In the genomic region with DNA sequence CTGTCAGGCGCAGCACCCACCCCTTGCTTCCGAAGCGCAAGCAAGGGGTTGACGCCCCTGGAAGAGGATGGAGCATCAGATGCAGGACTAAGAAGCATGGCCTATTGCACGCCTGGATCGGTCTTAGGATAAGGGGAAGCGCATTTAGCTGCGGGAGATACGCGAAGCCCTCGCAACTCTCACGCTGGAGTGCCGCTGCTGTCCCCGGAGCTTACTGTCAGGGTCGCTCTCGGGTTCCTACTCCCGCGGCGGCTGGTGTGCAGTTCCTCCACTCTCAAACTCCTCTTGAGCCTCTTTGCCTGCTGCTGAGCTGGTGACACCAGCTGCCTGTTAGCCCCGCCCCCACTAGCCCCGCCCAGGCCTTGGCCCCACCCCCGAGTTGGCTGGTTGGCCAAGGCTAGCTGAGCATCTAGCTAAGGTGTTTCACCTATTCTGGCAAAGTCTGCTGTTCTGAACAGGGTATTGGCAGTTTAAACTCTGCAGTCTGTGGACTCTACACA, we compare ENCODE assay signal across 9 mouse cellular contexts. TPM values are rescaled to one million over a fixed set of nuclear protein-coding genes. Genes with fewer than 3 reads are reported as not detected.
A peak's percentile ranks its signal among the peaks of the same experiment; 100 is the strongest.
DNase-seq lines count a peak whose midpoint lies in the region; ATAC-seq lines count a peak whose summit lies in the region.
"Had no signal": no experiment of that assay in that cellular context is flagged by ENCODE, and none has a peak within 500 bp of the region (broad histone marks: within the 10 kb centered on the region; RNA-seq: fewer than 3 reads in every experiment).

No protein-coding gene starts in this region.

- DNase-seq in CD8-positive naive resting alpha-beta T cell, adult 2 months (ENCODE audit: low read depth in 2 of 2, low spot score in 2 of 2), result peak; percentile 76 to 86
- DNase-seq in c-Kit-positive CD71-negative TER-119-negative erythroid progenitor cells, embryonic 14.5 days (ENCODE audit: low read depth), result peak; percentile 45
- DNase-seq in fibroblast of lung, adult 2 months (ENCODE audit: low read depth), result peak; percentile 56
- peak; percentile 92 for DNase-seq in kidney, postnatal 14 days
- peak; percentile 63 to 85 for DNase-seq in natural killer cell, adult 2 months (ENCODE audit: low spot score in 2 of 2)

- H3K27ac ChIP-seq in heart, embryonic 14.5 days (replicated peaks in 1 of 2; ENCODE audit: control insufficient read depth in 1 of 2, insufficient read depth in 1 of 2, low read depth in 2 of 2, low read length in 2 of 2), result peak overlapping the region; percentile 68 to 83
- no peak overlapping the region for H3K27ac ChIP-seq in liver, embryonic 12.5 days
- no peak overlapping the region for H3K27ac ChIP-seq in stomach, embryonic 14.5 days (ENCODE audit: low read length)

- peaks cover 11 to 14% of the 10 kb centered on the region in 2 experiments for H3K4me1 ChIP-seq in heart, embryonic 14.5 days (ENCODE audit: control insufficient read depth in 2 of 2, insufficient read depth in 2 of 2, low read length in 2 of 2)
- H3K4me1 ChIP-seq in liver, embryonic 12.5 days, result peaks cover 31% of the 10 kb centered on the region
- H3K4me1 ChIP-seq in stomach, embryonic 14.5 days (ENCODE audit: control insufficient read depth, insufficient read depth, low read length), result no peaks in the 10 kb centered on the region; the same call in 1 of the 2 replicates

- peak; percentile 55; the same call in 1 of the 2 replicates for ATAC-seq in heart, embryonic 14.5 days (ENCODE audit: insufficient number of reproducible peaks, insufficient read depth, low FRiP score, low read depth)
- peak; percentile 72 for ATAC-seq in liver, embryonic 12.5 days
- peak; percentile 86 for ATAC-seq in stomach, embryonic 14.5 days (ENCODE audit: insufficient number of reproducible peaks, insufficient read depth, low FRiP score, low read depth)

- H3K9me3 ChIP-seq in heart, embryonic 14.5 days (ENCODE audit: control insufficient read depth, low read length), result no peaks in the 10 kb centered on the region
- no peaks in the 10 kb centered on the region for H3K9me3 ChIP-seq in liver, embryonic 12.5 days (replicated peaks)
- no peaks in the 10 kb centered on the region for H3K9me3 ChIP-seq in stomach, embryonic 14.5 days (ENCODE audit: control insufficient read depth, low read depth, low read length)

- under 1% methylated on average over 22 of the region's 22 CpGs for WGBS in heart, embryonic 14.5 days
- 2% methylated on average over 22 of the region's 22 CpGs for WGBS in liver, embryonic 12.5 days (ENCODE audit: insufficient replicate concordance)
- under 1% methylated on average over 22 of the region's 22 CpGs for WGBS in stomach, embryonic 14.5 days

- H3K36me3 ChIP-seq in heart, embryonic 14.5 days (ENCODE audit: control insufficient read depth, insufficient read depth, low read length), result no peaks in the 10 kb centered on the region
- H3K36me3 ChIP-seq in liver, embryonic 12.5 days, result no peaks in the 10 kb centered on the region
- H3K36me3 ChIP-seq in stomach, embryonic 14.5 days (ENCODE audit: control insufficient read depth, insufficient read depth, low read length), result no peaks in the 10 kb centered on the region

- H3K4me2 ChIP-seq in heart, embryonic 14.5 days (ENCODE audit: low read length), result peak overlapping the region; percentile 94
- peak overlapping the region; percentile 84 for H3K4me2 ChIP-seq in liver, embryonic 12.5 days
- H3K4me2 ChIP-seq in stomach, embryonic 14.5 days (replicated peaks; ENCODE audit: low read depth, low read length), result peak overlapping the region; percentile 98

- no peaks in the 10 kb centered on the region for H3K27me3 ChIP-seq in heart, embryonic 14.5 days (ENCODE audit: control insufficient read depth, insufficient read depth, low read length)
- H3K27me3 ChIP-seq in liver, embryonic 12.5 days (replicated peaks), result peaks cover 60% of the 10 kb centered on the region
- H3K27me3 ChIP-seq in stomach, embryonic 14.5 days (ENCODE audit: control insufficient read depth, insufficient read depth, low read length), result no peaks in the 10 kb centered on the region

- peak overlapping the region; percentile 70 for H3K9ac ChIP-seq in heart, embryonic 14.5 days (ENCODE audit: low read length)
- H3K9ac ChIP-seq in liver, embryonic 12.5 days, result peak overlapping the region; percentile 27; the same call in 1 of the 2 replicates
- H3K9ac ChIP-seq in stomach, embryonic 14.5 days (replicated peaks; ENCODE audit: low read depth, low read length), result peak overlapping the region; percentile 25; the same call in 1 of the 2 replicates

- peak overlapping the region; percentile 52 to 53 for H3K4me3 ChIP-seq in heart, embryonic 14.5 days (ENCODE audit: control insufficient read depth in 1 of 2, insufficient read depth in 1 of 2, low read depth in 1 of 2, low read length in 2 of 2)
- peak overlapping the region; percentile 50 for H3K4me3 ChIP-seq in liver, embryonic 12.5 days
- peak overlapping the region; percentile 42 for H3K4me3 ChIP-seq in stomach, embryonic 14.5 days (ENCODE audit: low read depth, low read length)

RNA-seq across cellular contexts. Expression of gene Ephx1, which starts 3.4 kb away (rescaled TPM):
- polyA plus RNA-seq in heart, embryonic 14.5 days (2014; fragmentation: Nextera tagmentation; extraction: Ambion mirVana), result 9.3 and 10.5 TPM in 2 replicates
- polyA plus RNA-seq in liver, embryonic 12.5 days (2016; fragmentation: Nextera tagmentation; extraction: Ambion mirVana), result 2.1 and 2.2 TPM in 2 replicates
- 6.4 and 8.4 TPM in 2 replicates for polyA plus RNA-seq in stomach, embryonic 14.5 days (2014; fragmentation: Nextera tagmentation; extraction: Ambion mirVana)

RNA-seq across cellular contexts. Expression of gene 9130409I23Rik, which starts 33.8 kb away (rescaled TPM):
- not detected in 2 replicates for polyA plus RNA-seq in heart, embryonic 14.5 days (2014; fragmentation: Nextera tagmentation; extraction: Ambion mirVana)
- polyA plus RNA-seq in liver, embryonic 12.5 days (2016; fragmentation: Nextera tagmentation; extraction: Ambion mirVana), result 0.08 TPM in 1 of 2 replicates, not detected in the other
- not detected in 2 replicates for polyA plus RNA-seq in stomach, embryonic 14.5 days (2014; fragmentation: Nextera tagmentation; extraction: Ambion mirVana)
- polyA plus RNA-seq: gonadal fat pad, adult 2 months had no signal

Comparison
In these comparisons a context has a peak if more than half of its experiments do, and no peak if none do; other contexts are left out.
1. H3K27ac ChIP-seq: peak in heart, embryonic 14.5 days (2 of 2); none in liver, embryonic 12.5 days (single experiment) and stomach, embryonic 14.5 days (single experiment).
2. Peak in every context shown above with its lines, with median percentiles within 50 percentile points of each other: DNase-seq, ATAC-seq, H3K4me2 ChIP-seq, H3K4me3 ChIP-seq and H3K9ac ChIP-seq.